Mouse (Mus musculus) midbrain, embryonic 16.5 days (tissue): ENCODE data around the gene Ndufs3. TPM values are rescaled to one million over a fixed set of nuclear protein-coding genes. Genes with fewer than 3 reads are reported as not detected.

Source experiments
- ATAC-seq: fragments of 200-750 bp; cut with Nextera tagmentation; 2 replicates; pipeline ENCODE4 v1.8.0; 2017; ENCODE audit warnings: moderate TSS enrichment
- H3K27ac ChIP-seq: fragments of 300-500 bp; sonication (generic); 2 replicates; pipeline ENCODE4 v1.5.1; 2014; ENCODE audit warnings: mild to moderate bottlenecking, low read length, mixed read lengths
- H3K27me3 ChIP-seq: fragments of 300-500 bp; sonication (generic); 2 replicates; pipeline ENCODE4 v1.6.1; 2014; ENCODE audit warnings: low read depth, low read length, mixed read lengths; ENCODE audit not compliant: control insufficient read depth, insufficient read depth
- H3K36me3 ChIP-seq: fragments of 300-500 bp; sonication (generic); 2 replicates; pipeline ENCODE4 v1.6.1; 2014; ENCODE audit warnings: mild to moderate bottlenecking, low read length, moderate library complexity, mixed read lengths; ENCODE audit not compliant: control insufficient read depth, insufficient read depth
- H3K4me1 ChIP-seq: fragments of 300-500 bp; sonication (generic); 2 replicates; pipeline ENCODE4 v1.6.1; 2014; ENCODE audit warnings: mild to moderate bottlenecking, low read length, mixed read lengths; ENCODE audit not compliant: control insufficient read depth, insufficient read depth
- H3K4me2 ChIP-seq: fragments of 300-500 bp; sonication (generic); 2 replicates; pipeline ENCODE4 v1.6.1; 2014; ENCODE audit warnings: mild to moderate bottlenecking, low read length, mixed read lengths
- H3K4me3 ChIP-seq: fragments of 300-500 bp; sonication (generic); 2 replicates; pipeline ENCODE4 v1.5.1; 2014; ENCODE audit warnings: low read depth, mild to moderate bottlenecking, low read length, moderate library complexity, mixed read lengths
- H3K9ac ChIP-seq: fragments of 300-500 bp; sonication (generic); 2 replicates; pipeline ENCODE4 v1.6.1; 2014; ENCODE audit warnings: low read depth, low read length, mixed read lengths
- H3K9me3 ChIP-seq: fragments of 300-500 bp; sonication (generic); replicated peaks from 2 replicates; pipeline ENCODE4 v1.6.1; 2014; ENCODE audit warnings: mild to moderate bottlenecking, low read length, mixed read lengths; ENCODE audit not compliant: control insufficient read depth, poor library complexity, severe bottlenecking
- WGBS: fragments of 180-500 bp; shearing (Covaris S2); extraction: QIAGEN DNeasy Blood & Tissue Kit; methylation state at CpG from one replicate; pipeline ENCODE4 v1.1.7; 2014; 5-methylcytosine and 5-hydroxymethylcytosine counted together
- polyA plus RNA-seq: library from polyadenylated mRNA; unstranded; fragments of >200 nt; fragmentation: Nextera tagmentation; extraction: Ambion mirVana; gene quantifications from 2 replicates; pipeline ENCODE4 v1.2.1, GENCODE M21; 2015

The Ndufs3 gene
- 206 and 208 TPM in 2 replicates for polyA plus RNA-seq

DNA sequence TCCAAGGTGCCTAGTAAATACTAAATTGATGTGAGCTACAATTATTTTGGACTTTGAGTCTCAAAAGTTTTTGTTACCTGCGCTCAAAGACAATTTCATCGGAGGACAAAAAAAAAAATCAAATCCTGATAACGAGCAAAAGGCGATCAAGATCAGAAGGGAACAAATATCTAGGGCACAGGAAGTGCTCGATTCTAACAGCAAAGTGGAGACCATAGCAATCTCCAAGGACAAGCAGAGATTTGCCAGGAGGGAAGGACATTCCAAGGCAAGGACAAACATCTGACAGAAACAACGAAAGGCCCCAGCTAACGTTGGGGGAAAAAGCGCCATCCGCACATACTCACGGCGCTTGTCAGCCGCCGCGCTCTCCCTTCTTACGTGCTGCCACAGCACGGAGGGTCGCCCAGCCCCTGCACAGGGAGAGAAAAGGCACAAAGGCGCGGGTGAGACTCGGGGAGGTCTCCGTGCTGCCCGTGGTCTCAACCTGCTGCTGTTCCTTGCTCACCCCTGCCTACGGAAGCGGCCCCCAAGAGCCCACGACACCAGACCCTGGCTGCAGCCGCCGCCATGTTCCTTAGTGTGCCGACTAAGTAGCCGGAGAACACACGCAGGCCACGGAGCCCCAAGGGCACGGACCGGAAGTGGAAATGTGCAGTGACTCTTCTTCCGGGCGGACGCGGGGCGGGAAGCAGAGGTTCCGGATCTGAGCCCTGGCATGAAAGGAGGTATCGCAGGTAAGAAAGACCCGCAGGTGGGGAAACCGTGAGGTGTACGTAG, at the start of gene Ndufs3, which contains the start of gene Kbtbd4:
Gene Ndufs3, minus strand, starts transcription at position 752 of the 780 bp plus-strand sequence.
Gene Kbtbd4, plus strand, starts transcription at position 665 of the 780 bp plus-strand sequence.
- Histone ChIP-seq H3K4me3 (peak within 1 kb of the TSS; percentile 92), H3K9me3 (no peaks in the 10 kb centered on the region), H3K27me3 (no peaks in the 10 kb centered on the region), H3K9ac (peak within 1 kb of the TSS; percentile 99), H3K27ac (peak within 1 kb of the TSS; percentile 96), H3K4me1 (peaks cover 29% of the 10 kb centered on the region), H3K4me2 (peak within 1 kb of the TSS; percentile 83), H3K36me3 (peaks cover 18% of the 10 kb centered on the region)
- ATAC-seq, result peak; percentile 94
- under 1% methylated on average over 41 of the region's 43 CpGs for WGBS

DNA sequence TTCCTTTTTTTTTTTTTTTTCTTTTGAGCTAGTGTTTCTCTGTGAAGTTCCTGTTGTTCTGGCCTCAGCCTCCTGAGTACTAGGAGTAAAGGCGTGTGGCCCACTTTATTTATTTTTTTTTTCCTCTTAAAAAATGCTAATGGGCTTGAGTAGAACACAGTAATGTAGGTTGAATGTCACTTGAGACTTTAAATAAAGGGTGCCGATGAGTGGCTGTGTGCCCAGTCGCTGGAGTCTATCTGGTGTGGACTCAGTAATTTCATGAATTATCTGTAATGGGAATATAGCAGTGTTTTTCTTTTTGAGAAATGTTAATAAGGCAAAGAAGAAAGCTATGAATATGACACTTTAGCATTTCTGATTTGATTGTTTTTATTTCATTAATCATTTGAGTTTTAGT, 48.8 kb upstream of the Ndufs3 start:
- Histone ChIP-seq H3K9me3 (no peaks in the 10 kb centered on the region), H3K36me3 (no peaks in the 10 kb centered on the region; the same call in 1 of the 2 replicates), H3K4me3 (no peak overlapping the region), H3K4me2 (no peak overlapping the region), H3K27ac (no peak overlapping the region), H3K9ac (no peak overlapping the region), H3K4me1 (peaks cover 21% of the 10 kb centered on the region), H3K27me3 (no peaks in the 10 kb centered on the region)
- ATAC-seq, result no peak
- WGBS, result 66% methylated on average over 3 of the region's 3 CpGs

DNA sequence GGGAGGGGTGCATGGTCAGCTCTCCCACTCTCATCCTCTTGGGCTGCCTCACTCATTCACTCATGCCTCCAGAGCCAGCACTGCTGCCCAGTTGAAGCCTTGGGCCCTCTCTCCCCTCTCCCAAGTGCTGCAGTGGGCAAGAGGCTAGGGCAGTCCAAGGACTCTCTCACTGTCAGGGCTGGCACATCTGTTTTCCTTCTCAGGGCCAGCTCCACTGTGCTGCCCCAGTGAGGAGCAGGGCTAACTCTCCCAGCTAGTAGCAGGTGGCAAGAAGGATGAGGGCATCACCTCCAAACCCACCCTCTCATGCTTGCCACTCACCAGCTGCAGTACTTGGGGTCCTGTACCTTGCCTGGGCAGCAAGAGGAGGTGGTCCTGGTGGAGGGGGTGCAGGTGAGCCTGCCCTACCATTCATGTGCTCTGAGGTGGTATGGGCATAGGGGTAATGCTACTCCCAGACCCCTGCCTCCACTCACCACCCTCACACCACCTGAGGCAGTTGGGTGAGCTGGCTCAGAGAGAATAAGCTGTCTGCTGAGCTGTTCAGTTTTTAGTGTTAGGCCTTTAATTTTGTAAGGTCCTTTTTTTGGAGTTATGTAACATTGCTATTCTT, 46.1 kb upstream of the Ndufs3 start:
- Histone ChIP-seq H3K27ac (no peak overlapping the region), H3K9ac (no peak overlapping the region), H3K36me3 (no peaks in the 10 kb centered on the region; the same call in 1 of the 2 replicates), H3K4me1 (peaks cover 9% of the 10 kb centered on the region), H3K4me2 (no peak overlapping the region), H3K9me3 (no peaks in the 10 kb centered on the region), H3K27me3 (no peaks in the 10 kb centered on the region), H3K4me3 (no peak overlapping the region)
- peak; percentile 36 for ATAC-seq

DNA sequence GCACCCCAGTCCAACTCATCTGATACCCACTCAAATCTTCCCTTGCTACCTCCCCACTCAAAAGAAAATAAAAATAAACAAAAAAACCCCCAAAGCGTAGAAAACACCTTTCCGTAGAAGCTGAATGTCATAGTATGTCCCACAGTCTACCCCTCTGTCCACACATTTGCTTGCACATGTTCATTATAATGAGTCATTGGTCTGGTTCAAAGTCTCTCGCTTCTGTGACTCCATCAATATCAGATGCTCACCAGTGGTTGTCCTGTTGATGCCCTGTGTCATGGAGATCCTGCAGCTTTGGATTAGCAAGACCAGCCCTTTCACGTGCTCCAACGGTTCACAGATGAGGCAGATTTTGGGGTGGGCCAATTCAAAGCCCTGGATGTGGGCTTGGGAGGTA, 45.5 kb upstream of the Ndufs3 start:
- peak; percentile 47; the same call in 1 of the 2 replicates for ATAC-seq
- no peak overlapping the region for H3K27ac ChIP-seq
- no peak overlapping the region for H3K9ac ChIP-seq
- no peak overlapping the region for H3K4me2 ChIP-seq
- H3K4me1 ChIP-seq, result peaks cover 3% of the 10 kb centered on the region; the same call in 1 of the 2 replicates
- no peaks in the 10 kb centered on the region for H3K9me3 ChIP-seq
- H3K36me3 ChIP-seq, result no peaks in the 10 kb centered on the region; the same call in 1 of the 2 replicates
- H3K4me3 ChIP-seq, result no peak overlapping the region
- no peaks in the 10 kb centered on the region for H3K27me3 ChIP-seq
- WGBS, result 80% methylated on average over 5 of the region's 5 CpGs

DNA sequence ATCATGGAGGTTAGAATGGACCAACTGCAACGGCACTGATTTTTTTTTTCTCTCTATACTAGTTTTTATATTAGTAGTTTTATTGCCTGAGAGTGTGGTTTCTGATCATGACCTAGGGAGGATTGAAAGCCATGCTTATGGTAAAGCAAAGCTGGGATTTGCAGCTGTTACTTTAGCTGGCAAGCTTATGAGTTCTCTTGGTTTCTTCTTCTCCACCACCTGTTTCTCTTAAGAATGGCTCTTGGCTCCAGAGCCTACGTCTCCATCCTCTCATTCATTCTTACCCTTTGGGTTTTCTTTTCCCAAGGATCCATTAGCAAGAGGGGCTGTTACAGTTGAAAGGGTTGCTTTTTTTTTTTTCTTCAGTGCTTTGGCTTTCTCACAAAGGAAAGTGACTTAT, 37.1 kb upstream of the Ndufs3 start:
- ATAC-seq, result no peak
- H3K4me3 ChIP-seq, result peak overlapping the region; percentile 99
- H3K9me3 ChIP-seq, result no peaks in the 10 kb centered on the region
- peaks cover 36% of the 10 kb centered on the region for H3K4me1 ChIP-seq
- WGBS, result 37% methylated on average over 2 of the region's 2 CpGs
- H3K36me3 ChIP-seq, result no peaks in the 10 kb centered on the region
- no peak overlapping the region for H3K9ac ChIP-seq
- no peaks in the 10 kb centered on the region for H3K27me3 ChIP-seq
- peak overlapping the region; percentile 60 for H3K4me2 ChIP-seq
- H3K27ac ChIP-seq, result no peak overlapping the region

DNA sequence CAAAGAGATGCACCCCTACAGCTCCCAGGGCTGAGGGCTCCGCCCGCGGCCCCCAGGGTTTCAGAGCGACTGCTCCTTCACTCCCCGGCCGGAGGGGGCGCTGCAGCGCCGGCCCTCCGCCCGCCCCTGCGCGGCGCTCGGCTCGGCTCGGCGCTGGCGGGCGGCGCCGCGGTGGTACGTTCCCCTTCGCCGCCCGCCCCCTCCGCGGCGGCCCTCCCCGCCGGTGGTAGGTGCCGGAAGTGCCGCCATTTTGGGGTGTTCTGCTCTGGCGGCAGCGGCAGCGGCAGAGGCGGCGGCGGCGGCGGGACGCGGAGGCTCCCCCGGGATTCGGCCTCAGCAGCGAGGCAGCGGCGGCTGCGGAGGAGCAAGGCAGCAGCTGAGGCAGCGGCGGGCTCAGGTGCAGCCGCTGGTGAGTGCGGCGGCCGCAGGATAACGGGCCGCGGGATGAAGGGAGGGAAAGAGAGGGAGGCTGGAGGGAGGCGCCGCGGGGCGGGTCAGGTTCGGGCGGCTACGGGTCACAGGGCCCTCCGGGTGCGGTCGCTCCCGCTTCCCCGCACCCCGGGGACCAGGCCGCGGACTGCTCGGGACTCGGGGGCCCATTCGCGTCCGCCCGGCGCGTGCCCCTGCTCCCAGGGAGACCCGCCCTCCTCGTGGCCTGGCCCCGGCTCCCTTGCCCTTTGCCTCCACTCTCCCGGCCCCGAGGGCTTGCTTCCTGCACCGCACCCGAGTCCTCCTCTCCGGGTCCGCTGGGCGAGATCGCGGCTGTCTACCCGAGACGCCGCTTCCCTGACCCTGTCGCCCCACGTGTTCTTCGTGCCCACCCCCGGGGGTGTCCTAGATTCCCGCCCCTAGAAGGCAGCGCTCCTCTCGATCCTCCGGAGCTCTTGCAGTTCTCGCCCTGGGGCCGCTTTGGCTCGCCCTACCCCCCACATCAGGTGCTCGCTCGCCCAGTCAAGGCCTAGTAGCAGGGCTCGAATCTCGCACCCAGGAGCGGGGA, 35.9 kb upstream of the Ndufs3 start, which contains the start of gene Celf1:
Gene Celf1, plus strand, starts transcription at position 150 of the 997 bp plus-strand sequence.
- Histone ChIP-seq H3K27me3 (no peaks in the 10 kb centered on the region), H3K9me3 (no peaks in the 10 kb centered on the region), H3K36me3 (no peaks in the 10 kb centered on the region), H3K4me3 (peak within 1 kb of the TSS; percentile 99), H3K27ac (peak within 1 kb of the TSS; percentile 94), H3K4me2 (peak within 1 kb of the TSS; percentile 60), H3K9ac (peak within 1 kb of the TSS; percentile 97), H3K4me1 (peaks cover 36% of the 10 kb centered on the region)
- WGBS, result under 1% methylated on average over 96 of the region's 113 CpGs
- ATAC-seq, result peak; percentile 97

DNA sequence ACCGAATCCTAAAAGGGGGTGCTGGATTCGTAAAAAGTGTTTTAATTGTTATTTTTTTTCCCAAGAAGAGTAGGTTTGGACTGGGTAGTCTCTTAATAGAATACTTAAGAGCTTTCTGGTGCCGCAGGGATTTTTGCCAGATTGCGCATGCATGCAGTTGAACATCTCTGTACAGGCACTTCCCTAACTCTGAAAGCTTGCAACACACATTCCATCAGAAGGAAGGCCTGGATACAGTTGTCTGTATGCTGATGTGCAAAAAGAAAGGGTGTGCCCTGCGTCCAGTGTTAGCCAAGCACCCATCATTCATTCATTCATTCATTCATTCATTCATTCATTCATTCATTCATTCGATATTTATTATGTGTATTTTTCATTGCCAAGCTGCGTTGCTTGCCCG, 35.1 kb upstream of the Ndufs3 start:
- 44% methylated on average over 8 of the region's 8 CpGs for WGBS
- peak overlapping the region; percentile 60 for H3K4me2 ChIP-seq
- H3K27ac ChIP-seq, result peak overlapping the region; percentile 94
- H3K4me3 ChIP-seq, result peak overlapping the region; percentile 99
- H3K4me1 ChIP-seq, result peaks cover 36% of the 10 kb centered on the region
- H3K9ac ChIP-seq, result peak overlapping the region; percentile 97
- ATAC-seq, result peak; percentile 74
- H3K27me3 ChIP-seq, result no peaks in the 10 kb centered on the region
- H3K36me3 ChIP-seq, result no peaks in the 10 kb centered on the region
- no peaks in the 10 kb centered on the region for H3K9me3 ChIP-seq

DNA sequence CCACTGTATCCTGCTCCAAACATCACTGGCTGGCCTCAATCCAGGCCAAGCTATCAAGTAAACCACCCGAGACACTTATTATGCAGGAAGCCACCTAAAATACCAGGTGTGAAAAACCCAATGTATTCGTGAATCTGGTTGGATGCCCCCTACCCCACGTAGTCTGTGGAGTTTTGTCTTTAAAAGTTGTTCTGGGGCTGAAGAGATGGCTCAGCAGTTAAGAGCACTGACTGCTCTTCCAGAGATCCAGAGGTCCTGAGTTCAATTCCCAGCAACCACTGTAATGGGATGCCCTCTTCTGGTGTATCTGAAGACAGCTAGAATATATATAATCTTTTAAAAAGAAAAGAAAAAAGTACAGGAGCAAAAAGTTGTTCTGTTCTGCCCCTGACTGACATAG, 33.7 kb upstream of the Ndufs3 start:
- ATAC-seq, result no peak
- 69% methylated on average over 3 of the region's 3 CpGs for WGBS

More for the DNA sequence above, 33.7 kb upstream of the Ndufs3 start:
- H3K36me3 ChIP-seq, result no peaks in the 10 kb centered on the region
- peaks cover 26% of the 10 kb centered on the region for H3K4me1 ChIP-seq
- no peaks in the 10 kb centered on the region for H3K9me3 ChIP-seq
- H3K4me3 ChIP-seq, result no peak overlapping the region
- H3K9ac ChIP-seq, result no peak overlapping the region
- H3K27ac ChIP-seq, result no peak overlapping the region
- no peaks in the 10 kb centered on the region for H3K27me3 ChIP-seq
- no peak overlapping the region for H3K4me2 ChIP-seq
